Mouse (Mus musculus): ENCODE data around the gene Thap11.

The Thap11 gene

GRCm38 (mm10) chr8:105900941-105901616 is 46.1 kb downstream of the Thap11 start:
- DNase-seq (ENCODE audit: low spot score): no peak
